In the genomic region with DNA sequence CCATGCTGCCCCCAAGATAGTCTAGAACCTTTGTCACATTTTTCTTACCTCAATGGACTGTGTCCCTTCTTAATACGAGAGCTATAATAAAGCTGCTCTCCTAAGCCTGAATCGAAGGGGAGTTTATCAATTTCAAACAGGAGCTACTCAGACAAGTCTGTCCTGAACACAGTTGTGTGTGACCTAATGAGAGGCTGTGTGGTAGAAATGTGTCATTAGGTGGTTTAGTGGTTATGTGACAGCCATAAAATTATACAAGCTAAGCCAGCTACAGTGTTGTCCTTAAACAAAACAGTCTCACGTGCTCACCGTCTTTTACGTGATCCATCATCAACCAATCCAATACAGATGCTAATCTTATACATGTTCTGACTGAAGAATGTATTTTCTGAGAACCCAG, we compare ENCODE assay signal across 24 mouse cellular contexts.
A peak's percentile ranks its signal among the peaks of the same experiment; 100 is the strongest.
DNase-seq lines count a peak whose midpoint lies in the region; ATAC-seq and TF ChIP-seq lines count a peak whose summit lies in the region.
"Had no signal": no experiment of that assay in that cellular context is flagged by ENCODE, and none has a peak within 500 bp of the region (broad histone marks: within the 10 kb centered on the region; RNA-seq: fewer than 3 reads in every experiment).

No protein-coding gene starts in this region.

- no peak overlapping the region for H3K4me2 ChIP-seq in liver, embryonic 12.5 days
- no peak overlapping the region for H3K4me2 ChIP-seq in hindbrain, embryonic 11.5 days (replicated peaks; ENCODE audit: low read depth, low read length)
- H3K4me2 ChIP-seq: embryonic facial prominence, embryonic 13.5 days; embryonic facial prominence, embryonic 15.5 days; forebrain, embryonic 12.5 days had no signal

- H3K27me3 ChIP-seq in liver, embryonic 12.5 days (replicated peaks), result no peaks in the 10 kb centered on the region
- no peaks in the 10 kb centered on the region for H3K27me3 ChIP-seq in hindbrain, embryonic 11.5 days (ENCODE audit: control insufficient read depth, insufficient read depth, low read length)
- H3K27me3 ChIP-seq: embryonic facial prominence, embryonic 13.5 days; embryonic facial prominence, embryonic 15.5 days; Patski had no signal

- H3K36me3 ChIP-seq in liver, embryonic 12.5 days, result no peaks in the 10 kb centered on the region
- no peaks in the 10 kb centered on the region for H3K36me3 ChIP-seq in hindbrain, embryonic 11.5 days (ENCODE audit: control insufficient read depth, insufficient read depth, low read length)
- H3K36me3 ChIP-seq: embryonic facial prominence, embryonic 13.5 days; embryonic facial prominence, embryonic 15.5 days; forebrain, embryonic 10.5 days; forebrain, embryonic 12.5 days had no signal

- H3K27ac ChIP-seq in gastrocnemius, adult 2 months, result peak overlapping the region; percentile 79
- no peak overlapping the region for H3K27ac ChIP-seq in liver, embryonic 12.5 days
- H3K27ac ChIP-seq in hindbrain, embryonic 11.5 days (ENCODE audit: low read depth, low read length), result no peak overlapping the region
- H3K27ac ChIP-seq: embryonic facial prominence, embryonic 13.5 days; embryonic facial prominence, embryonic 15.5 days; forebrain, embryonic 10.5 days; forebrain, embryonic 12.5 days had no signal

- H3K9ac ChIP-seq in liver, embryonic 12.5 days, result no peak overlapping the region
- H3K9ac ChIP-seq in hindbrain, embryonic 11.5 days (ENCODE audit: low read depth, low read length), result no peak overlapping the region
- H3K9ac ChIP-seq: embryonic facial prominence, embryonic 13.5 days; embryonic facial prominence, embryonic 15.5 days; forebrain, embryonic 12.5 days had no signal

- 70% methylated on average over 5 of the region's 5 CpGs for WGBS in liver, embryonic 12.5 days (ENCODE audit: insufficient replicate concordance)
- WGBS in hindbrain, embryonic 11.5 days, result 89% methylated on average over 5 of the region's 5 CpGs

- H3K9me3 ChIP-seq in liver, embryonic 12.5 days (replicated peaks), result no peaks in the 10 kb centered on the region
- no peaks in the 10 kb centered on the region for H3K9me3 ChIP-seq in hindbrain, embryonic 11.5 days (ENCODE audit: control insufficient read depth, low read length)
- H3K9me3 ChIP-seq: embryonic facial prominence, embryonic 13.5 days; embryonic facial prominence, embryonic 15.5 days; forebrain, embryonic 10.5 days; forebrain, embryonic 12.5 days had no signal

- peaks cover 21% of the 10 kb centered on the region for H3K4me1 ChIP-seq in liver, embryonic 12.5 days
- H3K4me1 ChIP-seq in hindbrain, embryonic 11.5 days (replicated peaks; ENCODE audit: control insufficient read depth, insufficient read depth, low read length), result no peaks in the 10 kb centered on the region
- H3K4me1 ChIP-seq: forebrain, embryonic 12.5 days had no signal

- intact Hi-C loops in gastrocnemius, adult 2 months (cut with DNase I), result loop anchor here (10.0 kb wide), 1 partner anchor 468 kb away; no protein-coding TSS in a partner anchor

- no peak for DNase-seq in gastrocnemius, adult 2 months
- DNase-seq in gastrocnemius, postnatal 4 days (ENCODE audit: low spot score in 2 of 2), result no peak
- peak; percentile 55 for DNase-seq in 416B (ENCODE audit: low read depth)
- no peak for DNase-seq in hindbrain, embryonic 11.5 days (ENCODE audit: low spot score)
- DNase-seq: adrenal gland, adult 8-10 months; adrenal gland, postnatal 14 days; adrenal gland, postnatal 36 days; cerebellum, adult 11-12 months; cerebellum, adult 2 months; cerebellum, adult 9-10 months; cerebellum, postnatal 10 days; cerebellum, postnatal 25 days; embryo, embryonic 11 days had no signal

- ATAC-seq in common myeloid progenitor, adult 5-6 weeks (replicated peaks; ENCODE audit: low read depth, poor library complexity, severe bottlenecking), result 0 out of 2 replicates have a peak, but pooled peaks have one; percentile 16
- no peak for ATAC-seq in liver, embryonic 12.5 days
- ATAC-seq in hindbrain, embryonic 11.5 days (ENCODE audit: low FRiP score), result no peak
- ATAC-seq: activated CD4-positive, CD25-positive, alpha-beta regulatory T cell, adult 4 months; forebrain, embryonic 14.5 days; forebrain, embryonic 16.5 days; Patski had no signal

- no peak overlapping the region for H3K4me3 ChIP-seq in gastrocnemius, adult 2 months
- H3K4me3 ChIP-seq in liver, embryonic 12.5 days, result no peak overlapping the region
- no peak overlapping the region for H3K4me3 ChIP-seq in hindbrain, embryonic 11.5 days (ENCODE audit: low read depth, low read length)
- H3K4me3 ChIP-seq: embryonic facial prominence, embryonic 13.5 days; embryonic facial prominence, embryonic 15.5 days; erythroblast, embryonic 14.5 days; forebrain, embryonic 10.5 days; forebrain, embryonic 12.5 days had no signal

- no peak for TF ChIP-seq CTCF in gastrocnemius, adult 2 months (IDR thresholded peaks at IDR 0.05)
